Mouse (Mus musculus) CD4-positive, CD25-positive, alpha-beta regulatory T cell, adult 9 weeks (primary cell): ENCODE measurements around the gene Olfr582. TPM values are rescaled to one million over a fixed set of nuclear protein-coding genes. Genes with fewer than 3 reads are reported as not detected.

Experiments used
- polyA plus RNA-seq: library from polyadenylated mRNA; unstranded; fragments of 100-300 nt; shearing (Covaris generic); gene quantifications from one replicate; pipeline ENCODE4 v1.2.1, GENCODE M21; 2017

The Olfr582 gene
- polyA plus RNA-seq = not detected

GRCm38 (mm10) chr7:103037724-103038123, at the start of gene Olfr582:
Olfr582 (plus strand) TSS chr7:103038024.

GRCm38 (mm10) chr7:102989224-102989623, 48.6 kb upstream of the Olfr582 start, which contains the start of gene Olfr578:
Olfr578 (minus strand) TSS chr7:102989324.

GRCm38 (mm10) chr7:103051000-103051399, 13.2 kb downstream of the Olfr582 start, which contains the start of gene Olfr583:
Olfr583 (plus strand) TSS chr7:103051300.

GRCm38 (mm10) chr7:103081585-103081984, 43.8 kb downstream of the Olfr582 start, which contains the start of gene Olfr584:
Olfr584 (plus strand) TSS chr7:103081885.

Other genes with a start within 250 kb of the Olfr582 start
- not detected for gene Olfr564, start 234.5 kb upstream of the Olfr582 start, polyA plus RNA-seq
- gene Olfr566, start 179.3 kb upstream of the Olfr582 start, polyA plus RNA-seq = not detected
- not detected for gene Olfr568, start 160.9 kb upstream of the Olfr582 start, polyA plus RNA-seq
- gene Olfr569, start 147.1 kb upstream of the Olfr582 start, polyA plus RNA-seq = not detected
- gene Olfr570, start 143.4 kb upstream of the Olfr582 start, polyA plus RNA-seq = not detected
- gene Olfr571, start 120.5 kb upstream of the Olfr582 start, polyA plus RNA-seq = not detected
- not detected for gene Olfr572, start 113.6 kb upstream of the Olfr582 start, polyA plus RNA-seq
- gene Olfr573-ps1, start 95.4 kb upstream of the Olfr582 start, polyA plus RNA-seq = not detected
- gene Olfr574, start 89.6 kb upstream of the Olfr582 start, polyA plus RNA-seq = not detected
- gene Olfr575, start 79.2 kb upstream of the Olfr582 start, polyA plus RNA-seq = not detected
- not detected for gene Olfr576, start 75.4 kb upstream of the Olfr582 start, polyA plus RNA-seq
- gene Olfr577, start 62.1 kb upstream of the Olfr582 start, polyA plus RNA-seq = not detected
- not detected for gene Olfr578, start 48.7 kb upstream of the Olfr582 start, polyA plus RNA-seq
- not detected for gene Olfr583, start 13.3 kb downstream of the Olfr582 start, polyA plus RNA-seq
- not detected for gene Olfr584, start 43.9 kb downstream of the Olfr582 start, polyA plus RNA-seq
- gene Olfr585, start 59.7 kb downstream of the Olfr582 start, polyA plus RNA-seq = not detected
- not detected for gene Olfr586, start 87.6 kb downstream of the Olfr582 start, polyA plus RNA-seq
- gene Olfr588-ps1, start 102.9 kb downstream of the Olfr582 start, polyA plus RNA-seq = not detected
- gene Olfr589, start 118.3 kb downstream of the Olfr582 start, polyA plus RNA-seq = not detected
- not detected for gene Olfr591, start 140.3 kb downstream of the Olfr582 start, polyA plus RNA-seq
- not detected for gene Olfr592, start 146.8 kb downstream of the Olfr582 start, polyA plus RNA-seq
- gene Olfr593, start 173.8 kb downstream of the Olfr582 start, polyA plus RNA-seq = not detected
- not detected for gene Olfr594, start 179.0 kb downstream of the Olfr582 start, polyA plus RNA-seq
- gene Usp17ld, start 214.5 kb downstream of the Olfr582 start, polyA plus RNA-seq = not detected